Mouse (Mus musculus) embryo, embryonic 10 days (tissue): ENCODE data around the gene Kera.

ENCODE experiments used
- DNase-seq: peaks from one replicate; pipeline ENCODE4 v3.0.0-alpha.2; 2015; ENCODE audit warnings: low spot score

Kera gene

GRCm38 (mm10) chr10:97606579-97606978, at the start of gene Kera:
TSS of gene Kera (plus strand) at chr10:97606879.
- no peak for DNase-seq

- DNase-seq: peak; percentile 40
Measured at GRCm38 (mm10) chr10:97564957-97565856, 41.5 kb upstream of the Kera start, which contains the start of gene Lum. TSS of gene Lum (plus strand) at chr10:97565128.

GRCm38 (mm10) chr10:97567489-97568135, 39.1 kb upstream of the Kera start:
- peak; percentile 41 for DNase-seq

- DNase-seq: no peak
Measured at GRCm38 (mm10) chr10:97582543-97583231, 24.0 kb upstream of the Kera start.

GRCm38 (mm10) chr10:97584176-97584575, 22.5 kb upstream of the Kera start:
- no peak for DNase-seq

DNA sequence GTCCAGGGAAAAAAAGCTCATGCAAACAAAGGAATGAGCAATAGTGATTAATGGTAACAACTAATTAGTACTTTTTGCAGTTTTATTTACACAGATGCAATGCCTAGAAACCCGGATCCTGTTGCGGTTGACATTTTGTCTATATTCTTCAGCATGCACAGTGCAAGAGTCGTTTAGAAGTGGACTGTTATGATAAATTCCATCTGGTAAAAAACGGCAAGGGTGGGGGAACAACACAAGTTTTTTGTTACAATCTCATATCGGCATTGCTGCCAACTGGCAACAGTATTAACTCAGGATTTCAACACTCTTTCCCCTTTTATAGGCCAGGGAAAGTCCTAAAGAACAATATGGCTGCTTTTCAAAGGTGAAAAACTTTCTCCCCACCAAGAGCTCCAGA, 19.5 kb upstream of the Kera start:
- DNase-seq: no peak

- DNase-seq: no peak
Measured at GRCm38 (mm10) chr10:97589574-97589973, 17.1 kb upstream of the Kera start.

GRCm38 (mm10) chr10:97591036-97591435, 15.6 kb upstream of the Kera start:
- DNase-seq: no peak

DNA sequence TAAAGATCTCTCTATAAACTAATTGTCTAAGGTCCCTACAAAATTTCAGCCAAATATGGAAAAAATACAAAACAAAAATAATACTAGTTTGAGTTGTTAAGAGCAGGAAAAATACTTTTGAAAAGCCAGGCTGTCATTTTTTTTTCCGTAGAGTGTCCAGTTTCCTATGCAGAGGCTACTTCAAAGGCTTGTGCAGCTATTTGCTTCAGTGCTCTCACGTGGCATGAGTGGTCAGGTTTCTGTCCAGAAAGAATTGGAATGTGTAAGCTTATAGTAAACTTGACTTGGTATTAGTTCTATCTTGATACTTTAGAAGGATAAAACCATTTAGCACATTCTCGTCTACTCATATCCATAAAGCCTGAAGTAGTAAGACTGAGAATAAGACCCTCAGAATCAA, 15.0 kb upstream of the Kera start:
- DNase-seq: no peak

- no peak for DNase-seq
Measured at GRCm38 (mm10) chr10:97595680-97596079, 11.0 kb upstream of the Kera start.

DNA sequence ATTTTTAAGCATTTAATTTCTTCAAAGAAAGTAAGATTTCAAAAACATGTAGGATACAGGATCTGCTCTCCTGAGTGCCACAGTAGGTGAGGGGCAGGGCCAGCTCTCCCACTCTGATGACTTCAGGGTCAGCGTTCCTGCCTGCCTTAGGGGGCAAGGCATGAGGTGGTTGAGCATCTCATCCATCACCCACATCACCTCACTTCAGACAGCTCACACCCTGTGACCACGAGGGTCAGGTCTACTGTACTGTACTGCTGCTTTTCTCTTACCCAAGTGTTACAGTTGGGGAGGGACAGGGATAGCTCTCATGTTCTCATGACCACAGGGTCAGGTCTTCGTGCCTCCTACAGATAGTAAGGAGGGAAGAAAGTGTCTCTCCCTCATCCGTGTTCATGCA, 4.9 kb upstream of the Kera start:
- DNase-seq: no peak

- DNase-seq: no peak
Measured at GRCm38 (mm10) chr10:97603256-97603655, 3.4 kb upstream of the Kera start.

- no peak for DNase-seq
Measured at GRCm38 (mm10) chr10:97622328-97622727, 15.6 kb downstream of the Kera start.

GRCm38 (mm10) chr10:97624381-97624780, 17.7 kb downstream of the Kera start:
- DNase-seq: no peak

- DNase-seq: peak; percentile 22
Measured at GRCm38 (mm10) chr10:97625116-97625515, 18.4 kb downstream of the Kera start.

GRCm38 (mm10) chr10:97626543-97626942, 19.9 kb downstream of the Kera start:
- no peak for DNase-seq

GRCm38 (mm10) chr10:97631061-97631460, 24.4 kb downstream of the Kera start:
- no peak for DNase-seq

GRCm38 (mm10) chr10:97641926-97642325, 35.2 kb downstream of the Kera start:
- DNase-seq: no peak

GRCm38 (mm10) chr10:97643768-97644167, 37.1 kb downstream of the Kera start, which contains the start of gene Epyc:
TSS of gene Epyc (plus strand) at chr10:97644068.
- no peak for DNase-seq

GRCm38 (mm10) chr10:97650334-97650733, 43.7 kb downstream of the Kera start:
- no peak for DNase-seq

DNA sequence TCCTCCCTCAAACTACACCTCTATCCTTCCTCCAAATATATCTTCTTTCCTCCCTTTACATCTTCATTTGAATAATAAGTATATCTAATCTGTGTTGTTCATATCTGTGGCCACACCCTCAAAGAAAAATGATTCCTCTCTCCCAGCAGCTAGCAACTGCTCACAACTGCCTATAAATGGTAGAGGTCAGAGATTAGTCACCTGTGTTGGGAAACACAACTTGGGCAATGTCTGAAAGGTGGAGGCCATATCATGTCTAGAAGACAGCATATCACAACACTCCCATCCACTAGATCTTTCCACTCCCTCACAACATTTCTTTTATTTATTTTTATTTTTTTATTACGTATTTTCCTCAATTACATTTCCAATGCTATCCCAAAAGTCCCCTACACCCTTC, 52.8 kb downstream of the Kera start:
- no peak for DNase-seq
